Mouse (Mus musculus): Measurements from ENCODE around the gene Kcnj1. TPM values are rescaled to one million over a fixed set of nuclear protein-coding genes. Genes with fewer than 3 reads are reported as not detected.

The Kcnj1 gene
- not detected in 2 replicates for total RNA-seq (2015)
- not detected in 2 replicates for total RNA-seq (2017)

- ATAC-seq (ENCODE audit: poor library complexity, severe bottlenecking) = no peak
Observed at GRCm38 (mm10) chr9:32372202-32372601, at the start of gene Kcnj1. TSS of gene Kcnj1 (plus strand) at chr9:32372493.

- no peak for ATAC-seq (ENCODE audit: poor library complexity, severe bottlenecking)
Observed at GRCm38 (mm10) chr9:32323610-32324009, 48.7 kb upstream of the Kcnj1 start.

GRCm38 (mm10) chr9:32328777-32329176, 43.5 kb upstream of the Kcnj1 start:
- no peak for ATAC-seq (ENCODE audit: poor library complexity, severe bottlenecking)

- ATAC-seq (ENCODE audit: poor library complexity, severe bottlenecking) = no peak
Observed at GRCm38 (mm10) chr9:32331162-32331561, 41.1 kb upstream of the Kcnj1 start.

- no peak for ATAC-seq (ENCODE audit: poor library complexity, severe bottlenecking)
Observed at GRCm38 (mm10) chr9:32335389-32336150, 36.7 kb upstream of the Kcnj1 start.

GRCm38 (mm10) chr9:32340831-32341230, 31.5 kb upstream of the Kcnj1 start:
- ATAC-seq (ENCODE audit: poor library complexity, severe bottlenecking) = no peak

- no peak for ATAC-seq (ENCODE audit: poor library complexity, severe bottlenecking)
Observed at GRCm38 (mm10) chr9:32342929-32343328, 29.4 kb upstream of the Kcnj1 start.

- ATAC-seq (ENCODE audit: poor library complexity, severe bottlenecking) = no peak
Observed at GRCm38 (mm10) chr9:32344051-32344450, 28.2 kb upstream of the Kcnj1 start, which contains the start of gene Kcnj5. TSS of gene Kcnj5 (minus strand) at chr9:32344350.

GRCm38 (mm10) chr9:32344489-32344888, 27.8 kb upstream of the Kcnj1 start:
- ATAC-seq (ENCODE audit: poor library complexity, severe bottlenecking) = no peak

GRCm38 (mm10) chr9:32348096-32348495, 24.2 kb upstream of the Kcnj1 start:
- ATAC-seq (ENCODE audit: poor library complexity, severe bottlenecking) = no peak

- no peak for ATAC-seq (ENCODE audit: poor library complexity, severe bottlenecking)
Observed at GRCm38 (mm10) chr9:32349344-32349743, 22.9 kb upstream of the Kcnj1 start.

GRCm38 (mm10) chr9:32350332-32350731, 22.0 kb upstream of the Kcnj1 start:
- ATAC-seq (ENCODE audit: poor library complexity, severe bottlenecking) = no peak

GRCm38 (mm10) chr9:32360770-32361169, 11.5 kb upstream of the Kcnj1 start:
- ATAC-seq (ENCODE audit: poor library complexity, severe bottlenecking) = no peak

GRCm38 (mm10) chr9:32368812-32369211, 3.5 kb upstream of the Kcnj1 start:
- no peak for ATAC-seq (ENCODE audit: poor library complexity, severe bottlenecking)

- no peak for ATAC-seq (ENCODE audit: poor library complexity, severe bottlenecking)
Observed at GRCm38 (mm10) chr9:32369388-32369787, 2.9 kb upstream of the Kcnj1 start.

GRCm38 (mm10) chr9:32373656-32374055, 1.4 kb downstream of the Kcnj1 start:
- ATAC-seq (ENCODE audit: poor library complexity, severe bottlenecking) = no peak

- ATAC-seq (ENCODE audit: poor library complexity, severe bottlenecking) = no peak
Observed at GRCm38 (mm10) chr9:32376031-32376430, 3.7 kb downstream of the Kcnj1 start.

- no peak for ATAC-seq (ENCODE audit: poor library complexity, severe bottlenecking)
Observed at GRCm38 (mm10) chr9:32376863-32377590, 4.7 kb downstream of the Kcnj1 start.

- ATAC-seq (ENCODE audit: poor library complexity, severe bottlenecking) = no peak
Observed at GRCm38 (mm10) chr9:32384906-32385305, 12.6 kb downstream of the Kcnj1 start.

- ATAC-seq (ENCODE audit: poor library complexity, severe bottlenecking) = peak; percentile 67
Observed at GRCm38 (mm10) chr9:32388120-32388519, 15.8 kb downstream of the Kcnj1 start.

- ATAC-seq (ENCODE audit: poor library complexity, severe bottlenecking) = peak; percentile 38; the same call in 1 of the 2 replicates
Observed at GRCm38 (mm10) chr9:32391092-32391491, 18.8 kb downstream of the Kcnj1 start.

- no peak for ATAC-seq (ENCODE audit: poor library complexity, severe bottlenecking)
Observed at GRCm38 (mm10) chr9:32391701-32392100, 19.4 kb downstream of the Kcnj1 start.
